Mouse (Mus musculus): ENCODE measurements around the gene Pdzd9.

Gene Pdzd9

GRCm38 (mm10) chr7:120635821-120636220 lies 34.3 kb downstream of the Pdzd9 start:
- DNase-seq (ENCODE audit: low spot score in 2 of 2) = no peak

GRCm38 (mm10) chr7:120635362-120635781 lies 34.8 kb downstream of the Pdzd9 start:
- no peak for DNase-seq (ENCODE audit: low spot score in 2 of 2)

DNA sequence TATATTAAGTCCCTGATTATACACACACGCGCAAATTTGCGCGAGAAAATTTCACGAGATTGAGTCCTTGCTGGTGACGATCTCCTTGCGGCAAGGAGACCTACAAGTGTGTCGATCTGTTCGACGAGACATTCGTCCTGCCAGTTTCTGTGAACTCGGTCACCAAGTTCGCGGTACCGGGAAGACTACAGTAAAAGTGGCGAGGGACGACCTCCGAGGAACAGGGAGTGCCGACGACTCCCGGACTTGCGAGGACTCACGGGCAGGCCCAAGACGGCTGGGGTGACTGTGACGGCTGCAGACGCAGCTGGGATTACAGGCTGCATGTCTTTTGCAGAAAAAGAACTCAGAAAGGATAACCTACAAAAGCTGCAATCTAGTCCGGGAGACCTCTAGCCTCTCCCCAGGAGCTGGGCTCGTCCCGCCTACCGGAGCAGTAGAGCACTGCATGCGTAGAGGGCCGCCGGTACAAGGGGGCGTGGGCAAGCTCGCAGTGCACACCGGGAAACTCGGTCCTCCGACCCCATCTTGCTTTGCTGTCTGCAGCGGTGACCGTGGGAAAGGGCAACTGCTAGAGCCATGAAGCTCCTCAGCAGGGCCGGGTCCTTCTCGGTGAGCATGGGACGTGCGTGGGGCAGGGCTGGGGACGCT lies 35.3 kb downstream of the Pdzd9 start, which contains the start of gene Uqcrc2:
Uqcrc2 (plus strand) TSS at position 466 of the 651 bp plus-strand sequence.
- peak; percentile 81 to 85 for DNase-seq (ENCODE audit: low spot score in 2 of 2)

- no peak for DNase-seq (ENCODE audit: low spot score in 2 of 2)
Observed at GRCm38 (mm10) chr7:120634301-120634700, 35.8 kb downstream of the Pdzd9 start.

DNA sequence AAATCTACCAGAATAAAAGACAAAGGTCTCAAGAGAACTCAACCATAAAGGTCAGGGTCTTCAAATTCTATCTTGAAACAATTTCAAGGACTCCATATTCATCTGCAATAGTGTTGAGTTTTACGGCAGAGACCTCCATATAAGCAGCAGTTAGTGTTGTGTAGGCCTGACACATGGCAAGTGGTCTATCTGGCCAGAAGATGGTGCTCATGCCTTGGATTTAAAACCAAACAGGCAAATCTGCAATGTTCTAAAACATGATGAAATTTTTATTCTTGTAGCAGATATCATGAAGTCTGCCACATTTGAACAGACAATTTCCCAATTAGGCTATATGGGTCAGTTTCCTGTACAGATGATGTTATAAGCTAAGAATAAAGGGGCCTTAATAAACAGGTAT lies 37.6 kb downstream of the Pdzd9 start:
- DNase-seq (ENCODE audit: low spot score in 2 of 2) = no peak

DNA sequence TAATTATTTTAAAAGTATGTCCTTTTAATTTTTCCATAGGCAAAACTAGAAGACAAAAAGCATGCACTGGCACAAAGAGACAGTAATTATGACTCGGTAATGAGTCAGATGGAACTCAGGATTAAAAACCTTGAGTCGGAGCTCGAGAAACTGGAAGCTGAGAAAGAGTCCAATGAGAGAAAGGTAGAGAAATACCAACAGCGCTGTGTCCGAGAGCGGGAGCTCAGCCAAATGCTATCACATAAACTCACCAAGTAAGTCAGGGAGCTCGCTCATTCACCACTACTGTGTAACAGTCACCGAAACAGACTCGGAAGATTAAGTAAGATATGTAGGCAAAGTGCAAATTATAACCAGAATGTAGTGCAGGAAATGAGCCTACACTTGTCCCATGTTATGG lies 49.3 kb downstream of the Pdzd9 start:
- no peak for DNase-seq (ENCODE audit: low spot score in 2 of 2)

GRCm38 (mm10) chr7:120620075-120620771 lies 49.9 kb downstream of the Pdzd9 start:
- no peak for DNase-seq (ENCODE audit: low spot score in 2 of 2)
